8 mouse cellular contexts compared by ENCODE assay signal in the genomic region with DNA sequence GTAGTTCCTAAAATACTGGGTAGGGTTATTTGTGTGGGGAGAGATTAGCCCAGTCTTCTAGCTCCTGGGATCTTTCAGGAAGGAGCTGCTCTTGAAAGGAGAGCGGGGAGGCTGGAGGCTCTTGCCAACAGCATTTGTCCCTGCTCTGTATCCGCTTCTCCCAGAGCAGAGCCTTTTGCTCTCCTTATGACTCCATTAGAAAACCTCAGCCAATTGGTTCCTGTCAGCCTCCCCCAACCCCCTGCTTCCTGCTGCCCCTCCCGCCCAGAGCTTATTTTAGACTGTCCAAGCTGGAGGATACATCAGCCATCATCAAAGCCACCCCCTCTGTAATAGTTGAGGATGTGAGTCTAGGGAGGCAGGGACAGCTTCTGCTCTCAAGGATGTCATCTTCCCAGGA. TPM values are rescaled to one million over a fixed set of nuclear protein-coding genes. Genes with fewer than 3 reads are reported as not detected.
DNase-seq lines count a peak whose midpoint lies in the region; ATAC-seq and TF ChIP-seq lines count a peak whose summit lies in the region.

No protein-coding gene starts in this region.

- H3K27ac ChIP-seq in hindbrain, postnatal 0 days: peak overlapping the region; percentile 92; the same call in 1 of the 2 replicates
- no peak overlapping the region for H3K27ac ChIP-seq in midbrain, embryonic 12.5 days (replicated peaks)

- H3K36me3 ChIP-seq in hindbrain, postnatal 0 days (ENCODE audit: insufficient read depth, low read length): no peaks in the 10 kb centered on the region
- H3K36me3 ChIP-seq in midbrain, embryonic 12.5 days: no peaks in the 10 kb centered on the region

- 23% methylated on average over 3 of the region's 3 CpGs for WGBS in hindbrain, postnatal 0 days
- 49% methylated on average over 3 of the region's 3 CpGs for WGBS in midbrain, embryonic 12.5 days

- no peaks in the 10 kb centered on the region for H3K9me3 ChIP-seq in hindbrain, postnatal 0 days (ENCODE audit: low read length)
- no peaks in the 10 kb centered on the region for H3K9me3 ChIP-seq in midbrain, embryonic 12.5 days

- peak; percentile 73 for DNase-seq in adipocyte (ENCODE audit: low spot score)
- peak; percentile 64 for DNase-seq in cerebellum, adult 9-11 months
- peak; percentile 38 for DNase-seq in gastrocnemius, postnatal 10 days
- DNase-seq in hindbrain, postnatal 0 days (ENCODE audit: low spot score): peak; percentile 56
- peak; percentile 23 to 74 for DNase-seq in left cerebral cortex, postnatal 25 days (ENCODE audit: low spot score in 2 of 2)
- DNase-seq in urinary bladder, postnatal 4 days (ENCODE audit: low spot score in 2 of 2): no peak
- no peak for DNase-seq in spleen, adult 12 weeks (ENCODE audit: low spot score)

- H3K4me1 ChIP-seq in hindbrain, postnatal 0 days (ENCODE audit: insufficient read depth, low read length): peaks cover 24% of the 10 kb centered on the region
- peaks cover 41% of the 10 kb centered on the region for H3K4me1 ChIP-seq in midbrain, embryonic 12.5 days

- H3K4me3 ChIP-seq in hindbrain, postnatal 0 days (ENCODE audit: low read length): peak overlapping the region; percentile 74; the same call in 1 of the 2 replicates
- H3K4me3 ChIP-seq in midbrain, embryonic 12.5 days: no peak overlapping the region; the same call in 1 of the 2 replicates

- no peak for ATAC-seq in hindbrain, postnatal 0 days
- no peak for ATAC-seq in midbrain, embryonic 12.5 days (ENCODE audit: low FRiP score, low read depth)

- 0 out of 2 replicates have a peak overlapping the region, but pooled peaks have one; percentile 18 for H3K9ac ChIP-seq in hindbrain, postnatal 0 days (replicated peaks; ENCODE audit: low read length)
- peak overlapping the region; percentile 28; the same call in 1 of the 2 replicates for H3K9ac ChIP-seq in midbrain, embryonic 12.5 days (replicated peaks)

- peak overlapping the region; percentile 83 for H3K4me2 ChIP-seq in hindbrain, postnatal 0 days (ENCODE audit: low read depth, low read length)
- H3K4me2 ChIP-seq in midbrain, embryonic 12.5 days (replicated peaks): peak overlapping the region; percentile 92; the same call in 1 of the 2 replicates

- no peak for TF ChIP-seq CTCF in hindbrain, postnatal 0 days (IDR thresholded peaks at IDR 0.05; ENCODE audit: low read depth)

- intact Hi-C loops in left cerebral cortex, postnatal 25 days (cut with DNase I): loop anchor here (5.0 kb wide), 2 partner anchors 42 to 67 kb away; no protein-coding TSS in a partner anchor

- H3K27me3 ChIP-seq in hindbrain, postnatal 0 days (ENCODE audit: insufficient read depth, low read length): no peaks in the 10 kb centered on the region
- peaks cover 8% of the 10 kb centered on the region; the same call in 1 of the 2 replicates for H3K27me3 ChIP-seq in midbrain, embryonic 12.5 days

RNA-seq across cellular contexts. Expression of a gene that starts 3.7 kb away (rescaled TPM):
- total RNA-seq in gastrocnemius, postnatal 10 days (2021): 100 to 1,000 TPM; 139 to 166 TPM
- 149 and 178 TPM in 2 replicates for total RNA-seq in hindbrain, postnatal 0 days (2014; rRNA removed)
- 54.7 and 57.8 TPM in 2 replicates for polyA plus RNA-seq in hindbrain, postnatal 0 days (2015; fragmentation: Nextera tagmentation; extraction: Ambion mirVana)
- total RNA-seq in left cerebral cortex, postnatal 25 days (2021): 100 to 1,000 TPM; 276 to 292 TPM
- 73.0 and 75.6 TPM in 2 replicates for polyA plus RNA-seq in midbrain, embryonic 12.5 days (2016; fragmentation: Nextera tagmentation; extraction: Ambion mirVana)

Comparison
In these comparisons a context has a peak if more than half of its experiments do, and no peak if none do; other contexts are left out.
1. DNase-seq: peak in adipocyte (single experiment), cerebellum, adult 9-11 months (single experiment), gastrocnemius, postnatal 10 days (single experiment), hindbrain, postnatal 0 days (single experiment) and left cerebral cortex, postnatal 25 days (2 of 2); none in urinary bladder, postnatal 4 days (0 of 2) and spleen, adult 12 weeks (single experiment).